Mouse (Mus musculus) skeletal muscle tissue, postnatal 0 days (tissue): ENCODE data around the gene Bmp8b. TPM values are rescaled to one million over a fixed set of nuclear protein-coding genes. Genes with fewer than 3 reads are reported as not detected.

Source experiments
- polyA plus RNA-seq: library from polyadenylated mRNA; unstranded; fragments of >200 nt; fragmentation: Nextera tagmentation; extraction: Ambion mirVana; gene quantifications from 2 replicates; pipeline ENCODE4 v1.2.1, GENCODE M21; 2015

Bmp8b gene
- polyA plus RNA-seq, result 0.17 TPM in 1 of 2 replicates, not detected in the other

GRCm38 (mm10) chr4:123104651-123105450, at the start of gene Bmp8b:
Bmp8b (plus strand) TSS chr4:123105165.

GRCm38 (mm10) chr4:123116011-123116410, 11.0 kb downstream of the Bmp8b start, which contains the start of gene Oxct2b:
Oxct2b (plus strand) TSS chr4:123116266.

GRCm38 (mm10) chr4:123139513-123140154, 34.7 kb downstream of the Bmp8b start, which contains the start of gene Ppie:
Ppie (minus strand) TSS chr4:123139951.

Other genes starting within 250 kb of the Bmp8b start
- 21.5 and 27.4 TPM in 2 replicates for gene Cap1, start 219.1 kb upstream of the Bmp8b start, polyA plus RNA-seq
- gene Mfsd2a, start 144.0 kb upstream of the Bmp8b start, polyA plus RNA-seq, result 0.32 and 1.0 TPM in 2 replicates
- 4.6 and 5.8 TPM in 2 replicates for gene Mycl, start 109.5 kb upstream of the Bmp8b start, polyA plus RNA-seq
- 12.5 and 12.8 TPM in 2 replicates for gene Trit1, start 88.6 kb upstream of the Bmp8b start, polyA plus RNA-seq
- gene Oxct2b, start 11.1 kb downstream of the Bmp8b start, polyA plus RNA-seq, result not detected in 2 replicates
- 32.2 and 38.3 TPM in 2 replicates for gene Ppie, start 34.8 kb downstream of the Bmp8b start, polyA plus RNA-seq
- 0.17 and 0.23 TPM in 2 replicates for gene Hpcal4, start 78.1 kb downstream of the Bmp8b start, polyA plus RNA-seq
- gene Nt5c1a, start 96.3 kb downstream of the Bmp8b start, polyA plus RNA-seq, result 0.41 and 0.59 TPM in 2 replicates
- gene Heyl, start 128.4 kb downstream of the Bmp8b start, polyA plus RNA-seq, result 10.5 and 11.1 TPM in 2 replicates
- 62.9 and 72.8 TPM in 2 replicates for gene Pabpc4, start 157.2 kb downstream of the Bmp8b start, polyA plus RNA-seq
- gene Oxct2a, start 218.5 kb downstream of the Bmp8b start, polyA plus RNA-seq, result not detected in 2 replicates
- 0.48 and 0.60 TPM in 2 replicates for gene Bmp8a, start 238.1 kb downstream of the Bmp8b start, polyA plus RNA-seq